Mouse (Mus musculus): ENCODE measurements at regions not wholly inside any gene's neighbourhood (a gene's known extent, or its start where the extent isn't known, plus 50 kb on each side); places are given as distances from the start of the nearest gene placed in this dataset.

- Histone ChIP-seq H3K4me2 (no peak overlapping the region), H3K27ac (ENCODE audit: low read depth) (peak overlapping the region; percentile 25; the same call in 1 of the 2 replicates), H3K4me3 (ENCODE audit: low read depth, low read length) (no peak overlapping the region), H3K4me1 (ENCODE audit: insufficient read depth) (0 out of 2 replicates have a peak, but pooled peaks cover 14% of the 10 kb centered on the region), H3K9me3 (ENCODE audit: low read depth, low read length) (no peaks in the 10 kb centered on the region), H3K36me3 (ENCODE audit: insufficient read depth) (no peaks in the 10 kb centered on the region), H3K9ac (no peak overlapping the region), H3K27me3 (ENCODE audit: insufficient read depth, low read length) (no peaks in the 10 kb centered on the region)
- DNase-seq (peak; percentile 26), ATAC-seq (ENCODE audit: insufficient read depth) (peak; percentile 65; the same call in 1 of the 2 replicates)
- no peak for TF ChIP-seq CTCF (IDR thresholded peaks at IDR 0.05; ENCODE audit: low read depth)
- 36% methylated on average over 4 of the region's 4 CpGs for WGBS
These were observed 59.5 kb upstream of the Hhip start for GRCm38 (mm10) chr8:80117328-80117727.

Data from lung, embryonic 14.5 days (tissue).